Mouse (Mus musculus): ENCODE data around the gene Gm29564. TPM values are rescaled to one million over a fixed set of nuclear protein-coding genes. Genes with fewer than 3 reads are reported as not detected.
"Not testable (repeated sequence)": the region's sequence is repeated elsewhere in the genome, so short reads cannot be mapped to it uniquely, and the experiment has no call there.

The Gm29564 gene
- not detected in 2 replicates for polyA plus RNA-seq (2012; rRNA removed)

GRCm38 (mm10) chrY:78212693-78213092 lies at the start of gene Gm29564:
Gene Gm29564 (plus strand): TSS chrY:78212993.
- H3K4me3 ChIP-seq (ENCODE audit: extremely low read depth, insufficient read depth, insufficient read length); DNase-seq (ENCODE audit: low read depth in 1 of 2, low spot score in 2 of 2); H3K27ac ChIP-seq (ENCODE audit: insufficient read depth, low read length); H3K36me3 ChIP-seq (ENCODE audit: control insufficient read depth, insufficient read depth, low read length); H3K27me3 ChIP-seq (ENCODE audit: control insufficient read depth, insufficient read depth, low read length); H3K4me1 ChIP-seq (ENCODE audit: control insufficient read depth, insufficient read depth, insufficient read length): not testable (repeated sequence)
- WGBS = no CpG with 5 or more reads among the region's 6 CpGs

Other genes starting within 250 kb of the Gm29564 start
- gene Gm20867, start 249.8 kb upstream of the Gm29564 start, polyA plus RNA-seq (2012; rRNA removed) = not detected in 2 replicates